Mouse (Mus musculus) adrenal gland, adult 18-20 months (tissue): ENCODE measurements at regions not wholly inside any gene's neighbourhood (a gene's known extent, or its start where the extent isn't known, plus 50 kb on each side); places are given as distances from the start of the nearest gene placed in this dataset.

Experiments
- DNase-seq, 2 experiments: peaks; one replicate each; pipeline ENCODE4 v3.0.0; 2021 to 2022; ENCODE audit warnings: low spot score in 2 of 2

DNA sequence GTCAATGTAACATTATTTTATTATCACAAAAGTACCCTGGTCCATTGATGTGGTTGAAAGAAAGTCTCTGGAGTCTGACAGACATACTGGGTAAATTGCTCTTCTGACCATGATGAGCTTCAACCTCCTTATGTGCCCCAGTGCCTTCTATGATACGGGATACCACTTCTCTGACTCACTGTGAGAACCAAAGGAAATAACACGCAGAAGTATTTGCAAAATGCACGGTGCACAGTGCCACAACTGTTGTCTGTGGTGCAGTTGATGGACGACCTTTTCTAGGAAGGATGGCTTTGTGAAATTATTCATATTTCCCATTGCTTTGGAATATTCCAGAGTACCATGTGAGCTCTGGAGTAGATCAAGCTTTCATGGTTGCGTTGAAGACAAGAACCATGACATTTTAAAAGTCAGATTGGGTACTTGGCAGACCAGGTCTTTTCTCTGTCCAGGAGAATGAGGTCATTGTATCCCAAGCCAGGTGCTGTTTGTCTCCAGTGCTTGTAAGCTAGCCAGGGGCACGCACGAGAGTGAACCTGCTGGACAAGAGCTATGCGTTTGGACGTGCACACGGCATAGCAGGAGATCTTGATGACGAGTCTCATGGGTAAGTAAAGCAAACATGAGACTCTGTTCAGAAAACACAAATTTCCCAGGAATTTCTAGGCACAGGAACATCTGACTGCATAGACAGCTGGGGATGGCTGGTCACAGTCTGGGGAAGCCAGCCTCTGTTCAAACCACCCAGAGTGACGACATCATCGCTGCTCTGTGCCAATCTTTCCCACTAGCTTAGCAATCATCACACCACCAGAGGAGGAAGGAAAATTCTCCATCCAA is 74.0 kb upstream of the 1700024P04Rik start:
- peak in 1 of 2 experiments; percentile 10 for DNase-seq

DNA sequence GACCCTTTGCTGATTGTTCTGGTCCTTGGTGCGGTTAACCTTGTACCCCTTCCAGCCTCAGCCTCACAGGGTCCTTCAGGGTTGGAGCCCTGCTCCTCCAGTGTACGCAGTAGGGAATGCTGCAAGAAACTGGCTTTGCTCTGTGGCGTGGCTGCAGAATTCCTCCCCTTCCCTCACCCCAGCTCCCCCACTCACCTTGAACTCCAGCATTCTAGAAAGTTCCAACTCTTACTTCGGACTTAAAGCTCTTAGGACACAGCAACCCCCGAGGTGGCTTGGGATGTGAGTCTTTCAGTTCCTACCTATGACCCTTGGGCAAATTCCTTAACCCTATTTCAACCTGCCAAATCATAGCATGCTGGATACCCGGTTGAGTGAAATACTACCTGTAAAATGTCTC is 73.3 kb upstream of the 1700024P04Rik start:
- DNase-seq: no peak

DNA sequence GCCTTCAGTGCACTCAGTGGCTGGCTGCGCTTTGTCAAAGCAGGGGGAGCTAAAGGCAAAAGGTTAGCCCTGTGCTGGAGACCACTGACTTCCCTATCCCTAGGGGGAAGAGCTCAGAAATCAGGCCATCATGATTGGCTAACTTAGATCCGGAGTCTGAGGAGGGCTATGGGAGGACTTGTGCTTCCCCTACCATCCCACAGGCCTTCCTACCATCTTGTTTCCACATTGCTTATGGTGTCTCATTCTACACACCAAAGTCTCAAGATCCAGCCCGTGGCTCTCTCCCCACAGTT is 72.9 kb upstream of the 1700024P04Rik start:
- DNase-seq: no peak

DNA sequence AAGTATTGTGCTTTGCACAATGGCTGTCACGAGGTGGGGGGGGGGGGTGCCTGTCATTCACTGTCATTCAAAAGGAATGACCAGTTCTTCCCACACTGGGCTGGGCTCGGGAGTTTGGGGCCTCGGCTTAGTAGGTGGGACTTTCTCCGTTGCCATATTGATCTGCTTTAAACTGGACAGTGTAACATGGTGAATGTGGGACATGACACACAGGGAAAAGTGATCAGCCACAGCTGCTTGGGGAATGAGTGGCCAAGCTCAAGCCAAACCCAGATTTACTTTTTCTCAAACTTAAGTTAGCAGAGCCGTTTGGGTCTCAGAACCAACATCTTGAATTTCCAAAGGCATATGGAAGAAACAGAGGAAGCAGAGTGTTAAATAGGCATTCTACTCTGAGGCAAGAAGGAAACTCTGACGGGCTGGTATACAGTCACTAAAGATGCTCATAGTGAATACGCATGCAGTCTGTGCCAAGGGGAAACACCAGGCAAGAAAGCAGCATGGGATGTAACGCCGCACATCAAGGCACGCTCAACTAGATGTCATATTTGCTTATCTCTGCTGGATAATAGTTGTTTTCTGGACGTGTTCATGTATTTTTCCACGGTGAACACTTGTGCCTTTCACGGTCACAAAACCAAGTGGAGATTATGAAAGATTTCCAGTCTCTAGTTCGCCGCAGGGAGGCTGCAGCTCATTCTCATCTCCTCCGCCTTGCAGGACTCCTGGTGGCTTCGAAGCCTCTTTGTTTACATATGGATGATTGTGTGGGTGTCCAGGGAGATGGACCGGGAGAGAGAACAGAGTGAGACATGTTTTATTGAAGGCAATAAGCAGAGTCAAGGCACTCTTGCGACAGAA is 72.3 kb upstream of the 1700024P04Rik start:
- no peak for DNase-seq

DNA sequence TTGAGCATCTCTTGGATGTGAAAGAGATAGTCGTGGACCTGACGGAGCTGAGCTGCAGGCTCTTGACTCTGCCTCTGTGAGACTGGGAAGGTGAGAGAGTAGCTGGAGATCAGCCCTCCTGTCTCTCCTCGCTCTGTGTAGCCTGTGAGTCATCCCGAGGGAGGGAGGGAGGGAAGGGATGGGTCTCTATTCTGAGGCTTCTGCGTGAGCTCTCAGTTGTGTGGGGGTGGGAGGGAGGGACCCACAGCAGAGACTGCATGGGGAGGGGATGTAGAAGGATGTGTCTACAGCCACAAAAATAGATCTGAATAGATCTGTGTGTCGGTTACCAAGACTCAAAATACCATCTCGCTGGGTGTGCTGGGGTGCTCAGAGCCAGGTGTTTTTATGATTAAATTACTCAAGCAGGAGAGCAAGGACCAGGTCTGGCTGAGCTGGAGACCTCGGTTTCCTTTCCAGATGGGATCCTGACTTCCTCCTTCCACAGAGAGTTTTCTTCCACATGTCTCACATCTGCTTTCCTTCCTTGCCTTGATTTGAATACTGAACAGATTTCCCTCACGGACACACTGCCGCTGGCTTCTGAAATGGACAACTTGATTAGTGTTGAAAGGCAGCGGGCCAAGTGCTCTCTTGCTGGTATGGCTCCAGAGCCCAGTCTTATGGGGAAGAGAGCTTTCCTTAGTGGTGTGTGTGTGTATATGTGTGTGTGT is 71.4 kb upstream of the 1700024P04Rik start:
- DNase-seq: no peak

DNA sequence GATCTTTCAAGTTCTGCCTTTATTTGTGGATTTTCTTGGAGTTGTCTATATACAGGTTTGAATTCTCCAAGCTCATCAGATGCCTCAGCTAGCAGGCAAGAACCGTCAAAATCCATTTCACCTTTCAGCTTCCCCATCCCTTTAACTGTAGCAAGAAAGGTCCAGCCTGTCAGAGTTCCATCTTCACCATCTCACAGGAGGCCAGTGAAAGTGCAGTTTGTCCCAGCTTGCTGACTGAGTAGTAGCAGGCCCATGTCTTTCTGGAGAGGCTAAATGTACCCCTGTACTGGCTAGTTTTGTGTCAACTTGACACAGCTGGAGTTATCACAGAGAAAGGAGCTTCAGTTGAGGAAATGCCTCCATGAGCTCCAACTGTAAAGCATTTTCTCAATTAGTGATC is 67.7 kb upstream of the 1700024P04Rik start:
- DNase-seq: no peak

DNA sequence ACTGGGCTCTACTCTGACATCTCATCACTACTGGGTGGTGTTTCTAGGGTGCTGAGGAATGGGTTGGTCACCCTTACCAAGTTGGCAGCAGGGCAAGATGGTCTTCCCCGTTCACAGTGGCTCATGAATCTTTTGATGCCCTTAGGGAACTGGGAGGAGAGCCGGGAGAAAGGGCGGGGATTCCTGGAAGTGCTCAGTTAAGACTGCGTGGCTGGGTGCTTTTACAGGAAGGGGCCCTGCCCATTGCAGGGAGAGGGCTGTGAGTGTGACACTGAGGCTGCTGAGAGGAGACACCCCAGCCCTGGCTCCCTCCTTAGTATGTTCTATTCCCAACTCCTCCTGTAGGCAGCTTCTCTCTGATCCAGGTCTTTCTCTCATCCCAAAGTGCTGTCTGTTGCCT is 65.3 kb upstream of the 1700024P04Rik start:
- no peak for DNase-seq

DNA sequence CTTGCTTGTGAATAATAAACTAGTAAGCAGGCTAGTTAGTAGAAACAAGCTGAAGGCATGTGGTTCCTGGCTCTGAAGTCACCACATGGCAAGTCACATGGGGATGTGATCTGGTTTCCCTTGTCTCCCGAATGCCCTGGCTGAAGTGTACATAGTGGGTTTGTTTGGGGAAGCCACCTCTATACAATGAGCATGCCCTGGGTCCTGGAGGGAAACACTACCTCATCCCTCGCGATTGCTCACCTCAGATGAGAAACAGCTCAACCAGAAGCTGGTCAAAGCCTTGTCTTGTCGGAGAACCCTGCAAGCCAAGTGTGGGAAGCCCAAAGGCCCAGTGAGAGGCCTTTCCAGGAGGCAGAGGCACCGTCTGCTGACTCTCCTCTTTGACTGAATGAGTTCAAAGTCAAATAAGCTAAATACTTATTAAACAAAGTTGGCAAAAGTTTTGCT is 64.3 kb upstream of the 1700024P04Rik start:
- no peak for DNase-seq

DNA sequence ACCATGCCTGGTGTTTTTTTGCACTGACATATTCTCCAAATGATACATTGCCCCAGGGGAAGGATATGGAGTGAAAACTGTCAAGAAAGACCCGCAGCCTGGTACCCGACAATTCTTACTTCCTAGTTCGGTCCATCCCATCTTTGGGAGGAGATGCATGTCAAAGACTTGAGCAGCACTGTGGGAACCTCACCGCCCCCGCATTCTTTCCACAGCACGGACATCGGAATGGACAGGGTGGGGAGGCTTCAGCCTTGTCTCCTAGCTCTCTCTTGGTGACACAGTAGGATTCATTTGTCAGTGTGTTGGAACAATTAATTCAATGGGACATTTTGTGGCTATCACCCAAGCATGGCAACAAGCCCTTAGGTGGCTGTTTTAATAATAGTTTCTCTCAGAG is 62.9 kb upstream of the 1700024P04Rik start:
- DNase-seq: no peak

DNA sequence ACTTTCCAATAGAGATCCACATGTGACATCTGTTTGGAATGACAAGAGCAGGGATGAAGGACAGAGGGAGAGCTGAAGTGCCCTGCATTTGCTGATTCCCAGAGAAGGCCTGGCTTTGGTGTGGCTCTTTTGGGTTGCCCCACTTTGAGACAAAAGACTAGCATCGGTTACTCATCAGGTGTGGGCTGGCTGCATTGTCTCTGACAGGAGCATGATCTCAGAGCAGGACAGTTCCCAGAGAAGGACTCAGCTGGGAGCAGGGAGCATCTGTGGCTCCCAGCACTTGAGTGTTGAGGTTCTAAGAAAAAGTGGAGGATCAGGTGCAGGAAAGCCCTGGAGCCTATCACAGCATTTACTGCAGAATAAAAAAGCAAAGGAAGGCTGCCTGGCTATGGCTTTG is 62.4 kb upstream of the 1700024P04Rik start:
- DNase-seq: no peak

DNA sequence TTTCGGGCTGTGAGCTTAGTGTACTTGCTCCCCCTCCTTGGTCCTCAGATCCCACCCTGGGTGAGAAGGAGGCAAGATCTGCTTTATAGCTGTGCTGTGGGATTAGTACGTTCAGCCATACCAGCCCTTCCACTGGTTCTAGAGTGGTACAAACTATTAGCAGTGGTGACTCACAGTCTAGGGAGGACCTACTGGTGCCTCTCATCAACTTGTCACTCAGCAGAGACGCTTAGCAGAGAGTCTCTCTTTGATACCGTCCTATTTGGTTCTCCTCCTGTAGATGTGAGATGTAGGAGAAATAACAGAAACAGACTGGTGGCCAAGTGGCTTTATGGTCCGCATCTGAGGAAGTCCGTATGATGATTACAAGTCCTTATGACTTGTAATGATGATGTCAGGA is 57.7 kb upstream of the 1700024P04Rik start:
- no peak for DNase-seq

DNA sequence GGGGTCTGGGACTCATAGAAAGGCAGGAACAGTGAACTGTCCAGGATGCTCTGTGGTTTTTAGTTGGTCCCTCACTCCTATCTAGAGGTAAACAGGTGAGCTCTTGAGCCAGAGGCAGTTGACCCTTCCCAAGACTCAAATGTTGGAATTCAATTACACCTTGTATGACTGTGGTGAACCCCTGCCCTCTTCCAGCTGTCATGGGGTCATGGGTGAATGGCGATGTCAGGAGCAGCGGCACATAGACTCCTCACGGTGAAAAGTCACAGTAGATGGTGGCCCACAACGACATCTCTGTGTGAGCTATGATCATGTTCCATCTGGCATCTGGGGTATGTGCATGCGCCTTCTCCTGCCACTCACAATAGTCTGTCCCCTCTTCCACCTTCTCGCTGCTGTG is 56.9 kb upstream of the 1700024P04Rik start:
- DNase-seq: no peak

DNA sequence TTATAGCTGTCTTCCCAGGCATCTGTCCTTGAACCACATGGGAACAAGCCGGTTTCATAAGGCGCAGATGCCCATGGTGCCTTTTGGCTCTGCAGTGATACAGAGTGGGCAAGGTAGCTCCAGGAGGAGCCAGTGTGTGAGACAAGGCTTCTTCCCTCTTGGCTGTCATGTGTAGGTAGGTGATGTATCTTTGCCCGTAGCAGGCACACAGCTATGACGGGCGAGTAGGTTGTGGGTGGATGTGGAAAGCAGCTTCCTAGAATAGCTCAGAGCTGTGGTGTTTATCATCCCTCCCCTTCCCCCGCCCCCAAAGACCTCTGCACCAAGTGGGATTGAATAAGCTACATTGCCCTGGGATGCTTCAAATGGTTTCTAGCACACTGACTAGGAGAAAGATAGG is 56.5 kb upstream of the 1700024P04Rik start:
- DNase-seq: no peak

DNA sequence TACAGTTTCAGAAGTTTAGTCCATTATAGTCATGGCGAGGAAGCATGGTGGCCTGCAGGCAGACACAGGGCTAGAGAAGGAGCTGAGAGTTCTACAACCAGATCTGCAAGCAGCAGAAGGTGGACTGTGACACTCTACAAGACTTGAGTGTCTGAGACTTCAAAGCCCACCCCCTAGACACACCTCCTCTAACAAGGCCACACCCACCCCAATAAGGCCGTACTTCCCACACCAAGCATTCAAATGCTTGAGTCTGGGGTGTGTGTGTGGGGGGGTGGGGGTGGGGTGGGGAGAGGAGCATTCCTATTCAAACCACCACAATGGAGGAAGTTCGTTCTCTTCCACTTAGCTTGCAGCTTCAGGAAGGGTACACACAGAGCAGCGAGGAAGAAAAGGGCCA is 55.8 kb upstream of the 1700024P04Rik start:
- DNase-seq: no peak

DNA sequence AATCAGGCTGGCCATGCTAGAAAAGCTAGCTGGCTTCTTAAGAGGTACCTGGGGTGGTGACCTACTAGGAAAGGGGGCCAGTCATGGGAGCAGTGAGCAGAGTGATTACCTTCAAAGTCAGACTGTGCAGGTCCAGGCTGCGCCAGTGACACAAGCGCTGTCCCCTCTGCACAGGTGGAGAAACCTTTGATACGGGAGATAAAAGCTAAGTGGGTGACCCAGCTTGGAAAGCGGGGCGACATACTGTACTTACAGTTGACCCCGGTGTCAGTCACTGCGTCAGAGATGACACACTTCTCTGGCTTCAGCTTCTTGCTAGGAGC is 54.7 kb upstream of the 1700024P04Rik start:
- DNase-seq: no peak

DNA sequence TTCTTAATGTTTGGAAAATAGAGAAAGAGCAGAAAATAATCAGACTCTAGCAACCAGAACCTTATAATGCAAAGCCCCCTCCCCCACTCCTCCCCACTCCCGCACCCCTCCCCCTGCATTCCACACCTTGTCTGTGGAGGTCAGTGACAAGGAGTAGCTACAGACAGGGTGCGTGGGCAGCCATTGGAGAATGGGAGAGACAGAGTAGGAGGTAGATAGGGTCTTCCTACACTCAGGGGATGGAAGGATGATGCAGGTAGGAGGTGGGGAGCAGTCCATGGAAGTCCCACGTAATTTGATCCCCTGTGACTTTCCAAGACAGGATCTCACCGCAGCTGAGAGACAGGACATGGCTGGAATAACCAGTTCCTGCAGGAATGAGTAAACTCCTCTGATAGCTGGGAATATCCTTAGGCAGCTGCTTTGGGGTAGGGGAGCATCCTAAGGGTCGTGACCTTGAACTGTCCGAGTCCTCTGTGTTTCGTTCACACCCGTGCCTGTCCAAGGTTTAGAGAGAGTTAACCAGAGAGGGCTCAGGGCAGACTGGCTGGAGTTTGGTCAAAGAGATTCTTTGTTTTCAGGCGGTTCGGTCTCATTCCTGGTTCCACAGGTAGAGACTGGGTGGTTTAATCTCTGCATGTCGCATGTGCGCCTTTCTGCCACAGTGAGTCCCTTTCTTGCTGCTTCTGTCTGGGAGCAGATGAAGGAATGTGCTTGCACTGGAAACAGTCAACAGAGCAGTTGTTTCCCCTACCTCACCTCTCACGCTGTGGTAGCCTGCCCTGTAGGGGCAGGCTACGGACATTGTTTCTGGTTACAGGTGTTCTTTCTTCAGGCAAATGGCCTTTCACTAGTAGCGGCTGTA is 54.1 kb upstream of the 1700024P04Rik start:
- DNase-seq: no peak

DNA sequence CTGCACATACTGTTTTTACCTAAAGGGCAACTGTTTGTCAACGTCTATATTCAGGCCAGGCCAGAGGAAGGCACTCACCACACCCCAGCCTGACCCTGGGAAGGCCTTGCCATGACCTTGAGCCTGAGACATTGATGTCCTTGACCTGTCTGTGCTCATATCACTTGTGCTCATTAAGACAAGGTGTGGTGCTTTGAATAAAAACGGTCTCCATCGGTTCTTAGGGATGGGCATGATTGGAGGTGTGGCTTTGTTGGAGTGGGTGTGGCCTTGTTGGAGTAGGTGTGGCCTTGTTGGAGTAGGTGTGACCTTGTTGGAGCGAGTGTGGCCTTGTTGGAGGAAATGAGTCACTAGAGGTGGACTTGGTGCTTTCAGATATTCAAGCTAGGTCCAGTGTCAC is 52.8 kb upstream of the 1700024P04Rik start:
- no peak for DNase-seq
